Mouse (Mus musculus) adrenal gland, postnatal 36 days (tissue): ENCODE measurements around the gene Slc44a4. TPM values are rescaled to one million over a fixed set of nuclear protein-coding genes. Genes with fewer than 3 reads are reported as not detected.
"Not testable (repeated sequence)": the region's sequence is repeated elsewhere in the genome, so short reads cannot be mapped to it uniquely, and the experiment has no call there.

ENCODE experiments used
- DNase-seq, 2 experiments: peaks; one replicate each; pipeline ENCODE4 v3.0.0; 2021; ENCODE audit warnings: mixed read lengths in 1 of 2
- total RNA-seq, 2 experiments: library from RNA; stranded (reverse); gene quantifications; 2 replicates each; pipeline ENCODE4 v1.2.3; 2021

Slc44a4 gene
- total RNA-seq, 2 experiments from 2014 or later: 0.83 to 1.7 TPM

DNA sequence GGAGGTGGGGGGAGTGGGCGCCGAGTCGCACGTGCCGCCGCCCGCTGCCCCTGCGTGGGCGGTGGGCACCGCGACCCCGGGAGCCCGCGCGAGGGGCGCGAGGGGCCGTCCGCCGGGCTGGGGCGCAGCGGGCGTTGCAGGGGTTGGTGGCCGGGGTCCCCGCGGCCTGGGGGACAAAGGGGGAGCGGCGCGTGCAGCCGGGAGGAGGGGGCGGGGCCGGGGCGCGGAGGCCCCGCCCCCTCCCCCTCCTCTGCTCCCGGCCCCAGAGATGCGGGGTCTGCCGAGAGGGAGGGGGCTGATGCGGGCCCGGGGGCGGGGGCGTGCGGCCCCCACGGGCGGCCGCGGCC is 15.6 kb upstream of the Slc44a4 start:
- peak; percentile 27 to 54 for DNase-seq

DNA sequence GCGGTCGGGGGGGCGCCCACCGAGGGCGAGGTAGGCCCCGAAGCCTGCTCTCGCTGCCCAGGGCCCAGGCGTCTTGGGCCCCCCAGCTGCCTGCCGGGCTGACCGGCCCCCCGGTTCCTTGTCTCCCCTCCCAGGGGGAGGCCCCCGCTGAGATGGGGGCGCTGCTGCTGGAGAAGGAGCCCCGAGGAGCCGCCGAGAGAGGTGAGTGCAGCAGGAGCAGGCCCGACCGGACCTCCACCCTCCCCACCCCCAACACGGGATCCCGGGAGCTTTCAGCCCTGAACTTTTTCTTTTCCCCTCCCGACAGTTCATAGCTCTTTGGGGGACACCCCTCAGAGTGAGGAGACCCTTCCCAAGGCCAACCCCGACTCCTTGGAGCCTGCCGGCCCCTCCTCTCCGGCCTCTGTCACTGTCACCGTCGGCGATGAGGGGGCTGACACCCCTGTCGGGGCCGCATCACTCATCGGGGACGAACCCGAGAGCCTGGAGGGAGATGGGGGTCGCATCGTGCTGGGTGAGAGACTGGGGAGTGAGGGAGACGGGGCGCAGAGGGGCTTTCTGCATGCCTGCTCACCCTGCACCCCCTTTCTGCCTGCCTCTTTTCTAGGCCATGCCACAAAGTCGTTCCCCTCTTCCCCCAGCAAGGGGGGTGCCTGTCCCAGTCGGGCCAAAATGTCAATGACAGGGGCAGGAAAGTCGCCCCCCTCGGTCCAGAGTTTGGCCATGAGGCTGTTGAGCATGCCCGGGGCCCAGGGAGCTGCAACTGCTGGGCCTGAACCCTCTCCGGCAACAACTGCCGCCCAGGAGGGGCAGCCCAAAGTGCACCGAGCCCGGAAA is 15.0 kb upstream of the Slc44a4 start:
- DNase-seq: peak; percentile 55 to 67

DNA sequence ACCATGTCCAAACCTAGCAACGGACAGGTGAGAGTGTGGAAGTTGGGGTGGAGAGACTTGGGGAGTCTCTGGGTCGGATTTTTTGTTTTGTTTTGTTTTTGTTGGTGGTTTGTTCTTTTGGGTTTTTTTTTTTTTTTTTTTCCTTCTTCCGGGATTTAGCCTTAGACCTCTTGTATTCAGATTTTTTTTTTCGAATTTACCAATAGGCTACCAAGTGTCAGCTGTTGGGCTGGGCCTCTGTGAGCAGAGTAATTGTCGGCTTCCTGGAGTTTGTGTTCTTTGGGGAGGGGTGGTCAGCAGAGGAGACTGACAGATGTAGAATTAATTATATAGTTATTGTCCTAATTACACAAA is 14.4 kb upstream of the Slc44a4 start:
- peak; percentile 24 to 46 for DNase-seq

DNA sequence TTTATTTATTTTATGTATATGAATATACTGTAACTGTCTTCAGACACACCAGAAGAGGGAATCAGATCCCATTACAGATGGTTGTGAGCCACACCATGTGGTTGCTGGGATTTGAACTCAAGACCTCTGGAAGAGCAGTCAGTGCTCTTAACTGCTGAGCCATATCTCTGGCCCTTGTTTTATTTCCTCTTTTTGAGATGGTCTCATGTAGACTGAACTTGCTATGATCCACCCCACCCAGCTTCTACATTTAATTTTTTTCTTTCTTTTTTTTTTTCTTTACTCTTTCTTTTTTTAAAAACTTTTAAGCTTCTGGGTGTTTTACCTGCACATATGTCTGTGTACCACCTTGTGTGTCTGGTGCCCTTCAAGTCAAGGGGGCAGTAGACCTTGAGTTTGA is 13.4 kb upstream of the Slc44a4 start:
- DNase-seq: not testable (repeated sequence)

DNA sequence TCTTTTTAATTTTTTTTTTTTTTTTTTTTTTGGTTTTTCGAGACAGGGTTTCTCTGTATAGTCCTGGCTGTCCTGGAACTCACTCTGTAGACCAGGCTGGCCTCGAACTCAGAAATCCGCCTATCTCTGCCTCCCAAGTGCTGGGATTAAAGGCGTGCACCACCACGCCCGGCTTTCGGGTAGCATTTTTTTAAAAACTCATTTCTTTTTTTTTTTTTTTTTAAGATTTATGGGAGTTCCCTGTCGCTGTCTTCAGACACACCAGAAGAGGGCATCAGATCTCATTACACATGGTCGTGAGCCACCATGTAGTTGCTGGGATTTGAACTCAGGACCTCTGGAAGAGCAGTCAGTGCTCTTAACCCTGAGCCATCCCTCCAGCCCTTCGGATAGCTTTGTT is 12.3 kb upstream of the Slc44a4 start:
- not testable (repeated sequence) for DNase-seq

DNA sequence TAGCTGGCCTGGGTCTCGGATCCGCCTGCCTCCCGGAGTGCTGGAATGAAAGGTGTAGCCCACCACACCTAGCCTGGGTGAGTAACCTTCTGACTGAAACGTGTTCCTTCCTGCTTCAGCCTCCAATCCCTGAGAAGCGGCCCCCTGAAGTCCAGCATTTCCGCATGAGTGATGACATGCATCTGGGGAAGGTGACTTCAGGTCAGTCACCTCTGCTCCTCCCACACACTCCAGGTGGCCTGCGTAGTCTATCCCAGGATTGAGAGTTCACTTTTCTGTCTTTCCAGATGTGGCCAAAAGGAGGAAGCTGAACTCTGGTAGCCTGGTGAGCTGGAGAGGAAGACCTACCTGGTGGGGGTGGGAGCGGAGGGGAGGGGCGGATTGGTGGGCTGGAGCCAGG is 11.4 kb upstream of the Slc44a4 start:
- no peak for DNase-seq

DNA sequence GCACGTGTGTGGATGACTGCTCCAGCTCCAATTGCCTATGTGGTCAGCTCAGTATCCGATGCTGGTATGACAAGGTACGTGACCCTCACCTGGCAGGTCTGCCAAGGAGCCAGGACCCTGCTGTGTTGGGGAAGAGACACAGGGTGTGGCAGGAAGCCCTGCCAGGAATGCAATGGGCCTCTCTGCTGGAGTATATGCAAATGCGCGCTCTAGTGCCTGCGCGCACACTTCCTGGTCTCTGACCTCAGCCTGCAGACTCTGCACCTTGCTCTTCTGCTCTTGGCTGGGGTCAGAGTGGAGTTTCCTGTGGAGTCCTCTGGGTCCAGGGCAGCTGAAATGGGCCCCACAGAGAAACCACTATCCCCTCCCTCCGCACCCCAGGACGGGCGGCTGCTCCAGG is 3.3 kb upstream of the Slc44a4 start:
- no peak for DNase-seq

DNA sequence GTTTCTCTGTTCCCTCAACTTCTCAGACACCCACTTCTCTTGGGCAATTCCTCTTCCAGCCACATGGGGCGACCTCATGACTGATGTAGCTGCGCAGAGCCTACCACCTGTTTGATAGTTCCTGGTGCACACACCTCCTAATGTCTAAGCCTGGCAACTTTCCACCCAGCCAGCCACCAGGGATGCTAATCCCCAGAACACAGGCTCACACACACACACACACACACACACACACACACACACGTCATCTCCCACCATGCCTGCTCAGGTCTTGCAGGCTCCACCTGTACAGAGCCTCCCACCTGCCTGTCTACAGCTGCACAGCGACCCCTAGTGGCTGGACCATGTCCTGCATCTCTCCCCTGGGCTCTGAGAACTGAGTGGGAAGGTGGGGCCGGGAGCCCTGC is 2.3 kb upstream of the Slc44a4 start:
- DNase-seq: peak; percentile 80 to 83

DNA sequence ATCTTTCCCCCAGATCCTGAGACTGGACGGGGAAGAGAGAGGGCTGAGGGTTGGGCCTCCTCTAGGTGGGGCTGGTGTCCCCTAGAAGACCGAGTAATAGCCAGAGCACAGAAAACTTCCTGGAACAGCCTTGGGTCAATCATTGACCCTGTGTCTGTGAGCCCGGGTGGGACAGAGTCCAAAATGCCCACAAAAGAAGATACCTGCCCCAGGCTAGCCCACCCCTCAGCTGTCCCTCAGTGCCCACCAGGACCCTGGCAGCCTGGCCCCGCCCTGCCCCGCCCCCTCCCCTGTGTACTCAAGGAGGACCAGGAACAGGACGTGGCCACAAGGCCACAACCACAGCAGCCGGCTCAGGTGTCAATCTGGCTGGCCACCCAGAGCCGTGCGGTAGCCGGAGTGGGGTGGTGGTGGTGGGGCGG is 1.2 kb downstream of the Slc44a4 start:
- peak; percentile 50 to 72 for DNase-seq

DNA sequence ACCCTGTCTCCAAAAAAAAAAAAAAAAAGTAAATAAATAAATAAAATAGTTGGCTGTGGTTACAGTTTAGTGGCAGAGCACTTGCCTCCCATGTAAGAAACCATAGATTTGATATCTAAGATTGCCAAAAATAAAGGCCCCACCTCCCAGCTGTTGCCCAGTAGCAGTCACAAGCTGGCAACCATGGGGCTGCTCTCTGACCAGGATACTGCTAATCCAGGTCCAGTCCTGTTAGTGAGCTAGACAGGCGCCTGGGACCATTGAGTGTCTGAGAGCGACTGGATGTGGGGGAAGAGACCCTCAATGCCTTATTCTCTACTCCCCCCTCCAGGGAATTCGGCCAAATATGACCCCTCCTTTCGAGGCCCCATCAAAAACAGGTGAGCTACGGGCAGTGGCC is 2.0 kb downstream of the Slc44a4 start:
- no peak for DNase-seq

DNA sequence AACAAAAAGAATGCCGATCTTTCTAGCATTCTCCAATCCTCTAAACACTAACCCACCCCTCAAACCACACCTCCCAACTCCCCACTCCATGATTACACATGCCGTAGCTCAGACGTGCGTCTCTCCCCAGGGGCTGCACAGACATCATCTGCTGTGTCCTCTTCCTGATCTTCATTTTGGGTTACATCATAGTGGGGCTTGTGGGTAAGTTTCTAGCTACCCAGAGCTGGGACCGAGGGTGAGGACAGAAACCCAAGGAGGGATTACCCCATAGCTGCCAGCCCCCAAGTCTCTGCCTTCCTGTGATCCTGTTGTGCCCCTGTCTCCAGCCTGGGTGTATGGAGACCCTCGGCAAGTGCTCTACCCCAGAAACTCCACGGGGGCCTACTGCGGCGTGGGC is 2.9 kb downstream of the Slc44a4 start:
- DNase-seq: no peak

DNA sequence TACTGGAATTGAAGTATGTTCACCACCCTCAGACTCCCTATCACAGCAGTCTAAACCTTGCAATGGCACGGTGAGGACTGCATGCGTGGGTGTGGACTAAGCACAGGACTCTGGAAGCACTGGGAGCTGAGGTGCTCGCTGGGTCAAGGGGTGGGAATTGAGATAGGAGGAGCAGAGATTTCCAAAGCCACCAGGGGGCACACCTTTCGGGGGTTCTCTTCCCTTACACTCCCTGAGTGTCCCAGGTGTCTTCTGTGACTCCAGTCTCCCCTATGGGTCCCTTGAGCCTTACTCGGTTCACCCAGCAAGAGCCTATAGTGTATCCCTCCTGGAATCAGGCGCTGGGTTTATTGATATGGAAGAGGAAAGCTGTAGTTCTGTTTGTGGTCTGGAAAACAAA is 8.7 kb downstream of the Slc44a4 start:
- DNase-seq: no peak

DNA sequence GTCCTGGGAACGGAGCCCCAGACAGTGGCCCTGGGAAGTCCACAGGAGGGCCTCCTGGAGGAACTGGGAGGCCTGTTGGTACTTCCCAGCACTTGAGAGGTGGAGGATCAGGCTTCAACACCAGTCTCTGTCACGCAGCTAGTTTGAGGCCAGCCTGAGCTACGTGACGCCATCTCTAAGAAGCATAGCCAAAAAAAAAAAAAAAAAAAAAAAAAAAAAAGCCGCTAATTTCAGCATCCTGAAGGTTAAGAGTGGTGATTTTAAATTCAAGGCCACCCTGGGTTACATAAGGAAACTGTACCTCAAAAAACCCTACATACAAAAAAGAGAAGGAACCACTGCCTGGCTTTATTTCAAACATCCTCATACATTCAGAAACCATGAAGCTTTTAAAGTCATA is 10.0 kb downstream of the Slc44a4 start:
- no peak for DNase-seq

DNA sequence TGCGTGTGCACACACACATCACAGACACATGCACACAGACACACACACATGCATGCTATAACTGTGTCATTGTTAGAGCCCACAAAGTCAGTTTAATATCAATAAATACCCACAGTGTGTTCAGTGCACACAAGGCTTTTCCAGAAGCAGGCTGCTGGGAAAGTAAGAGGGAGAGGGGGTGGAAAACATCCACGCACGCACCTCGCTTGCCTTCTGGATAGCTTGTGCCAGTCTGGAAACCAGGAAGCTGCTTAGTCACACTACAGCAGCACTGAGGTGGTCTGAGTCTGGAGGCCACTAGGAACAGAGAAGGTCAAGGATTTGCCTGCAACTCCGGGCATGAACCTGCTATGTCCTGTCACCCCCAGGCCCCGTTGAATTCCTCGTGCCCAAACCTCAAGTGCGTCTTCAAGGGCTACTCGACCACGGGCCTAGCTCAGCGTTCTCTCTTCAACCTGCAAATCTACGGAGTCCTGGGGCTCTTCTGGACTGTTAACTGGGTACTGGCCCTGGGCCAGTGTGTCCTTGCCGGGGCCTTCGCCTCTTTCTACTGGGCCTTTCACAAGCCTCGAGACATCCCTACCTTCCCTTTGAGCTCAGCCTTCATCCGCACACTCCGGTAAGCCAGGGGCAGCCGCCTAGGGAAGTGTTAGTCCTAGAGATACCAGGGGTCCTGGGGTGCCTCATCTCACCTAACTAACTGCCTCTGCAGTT is 13.2 kb downstream of the Slc44a4 start:
- peak; percentile 47 to 55 for DNase-seq

DNA sequence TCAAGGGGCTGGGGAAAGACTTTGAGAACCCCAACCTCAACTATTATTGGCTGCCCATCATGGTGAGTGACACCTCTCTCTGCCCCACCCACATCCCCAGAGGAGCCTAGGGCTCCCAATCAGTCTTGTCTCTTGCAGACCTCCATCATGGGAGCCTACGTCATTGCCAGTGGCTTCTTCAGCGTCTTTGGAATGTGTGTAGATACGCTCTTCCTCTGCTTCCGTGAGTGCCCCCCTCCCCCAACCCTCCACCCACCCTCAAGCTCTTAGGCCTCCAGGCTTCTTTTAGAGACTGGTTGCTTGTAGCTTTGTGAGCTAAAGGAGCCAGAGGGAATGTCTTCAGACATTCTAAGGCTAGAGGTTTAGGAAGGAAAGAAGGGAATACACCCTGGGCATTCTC is 14.6 kb downstream of the Slc44a4 start:
- no peak for DNase-seq

DNA sequence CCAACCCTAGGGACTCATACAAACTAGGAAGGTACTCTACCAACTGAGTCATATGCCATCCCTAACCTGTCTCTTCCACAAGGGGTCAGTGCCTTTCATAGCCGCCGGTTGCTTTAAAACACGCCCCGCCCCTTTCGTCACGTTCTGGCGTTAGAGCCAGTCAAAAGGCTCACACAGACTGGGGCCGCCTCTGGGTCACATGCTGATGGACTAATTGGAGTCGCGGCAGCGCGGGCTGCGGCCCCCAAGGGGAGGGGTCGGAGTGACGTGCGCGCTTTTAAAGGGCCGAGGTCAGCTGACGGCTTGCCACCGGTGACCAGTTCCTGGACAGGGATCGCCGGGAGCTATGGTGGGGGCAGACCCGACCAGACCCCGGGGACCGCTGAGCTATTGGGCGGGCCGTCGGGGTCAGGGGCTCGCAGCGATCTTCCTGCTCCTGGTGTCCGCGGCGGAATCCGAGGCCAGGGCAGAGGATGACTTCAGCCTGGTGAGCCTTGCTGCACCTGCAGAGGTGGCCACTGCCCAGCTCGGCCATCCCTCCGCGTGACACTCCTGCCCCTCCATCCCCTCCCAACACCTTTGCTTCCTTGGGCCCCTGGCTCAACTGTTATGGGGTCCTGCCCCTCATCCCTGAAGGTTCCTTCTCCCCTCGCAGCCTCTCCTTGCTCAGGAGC is 16.9 kb downstream of the Slc44a4 start, which contains the start of gene Neu1:
Neu1 (plus strand) TSS at position 193 of the 674 bp plus-strand sequence.
- peak; percentile 99 for DNase-seq

DNA sequence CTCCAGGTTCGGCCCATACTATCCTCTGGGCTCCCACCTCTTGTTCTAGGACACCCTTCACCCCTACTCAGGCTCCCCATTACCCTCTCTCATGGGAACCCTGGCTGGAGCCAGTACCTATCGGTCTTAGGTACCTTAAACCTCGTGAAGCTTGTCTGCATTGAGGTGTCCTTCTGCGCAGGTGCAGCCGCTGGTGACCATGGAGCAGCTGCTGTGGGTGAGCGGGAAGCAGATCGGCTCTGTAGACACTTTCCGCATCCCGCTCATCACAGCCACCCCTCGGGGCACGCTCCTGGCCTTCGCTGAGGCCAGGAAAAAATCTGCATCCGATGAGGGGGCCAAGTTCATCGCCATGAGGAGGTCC is 17.5 kb downstream of the Slc44a4 start:
- DNase-seq: peak; percentile 29 to 45

DNA sequence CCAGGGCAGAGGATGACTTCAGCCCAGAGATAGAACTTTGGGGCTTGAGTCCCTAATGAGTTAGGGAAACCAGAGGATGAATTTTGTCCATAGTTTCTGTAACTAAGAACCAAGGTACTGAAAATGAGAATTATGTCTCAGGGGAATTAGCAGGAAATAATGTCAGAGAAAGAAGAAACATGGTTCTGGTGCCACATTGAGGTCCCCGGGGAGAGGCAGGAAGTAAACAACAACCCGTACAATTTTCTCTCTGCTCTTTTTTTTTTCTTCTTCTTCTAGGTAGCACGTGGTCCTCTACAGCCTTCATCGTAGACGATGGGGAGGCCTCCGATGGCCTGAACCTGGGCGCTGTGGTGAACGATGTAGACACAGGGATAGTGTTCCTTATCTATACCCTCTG is 18.0 kb downstream of the Slc44a4 start:
- DNase-seq: no peak

DNA sequence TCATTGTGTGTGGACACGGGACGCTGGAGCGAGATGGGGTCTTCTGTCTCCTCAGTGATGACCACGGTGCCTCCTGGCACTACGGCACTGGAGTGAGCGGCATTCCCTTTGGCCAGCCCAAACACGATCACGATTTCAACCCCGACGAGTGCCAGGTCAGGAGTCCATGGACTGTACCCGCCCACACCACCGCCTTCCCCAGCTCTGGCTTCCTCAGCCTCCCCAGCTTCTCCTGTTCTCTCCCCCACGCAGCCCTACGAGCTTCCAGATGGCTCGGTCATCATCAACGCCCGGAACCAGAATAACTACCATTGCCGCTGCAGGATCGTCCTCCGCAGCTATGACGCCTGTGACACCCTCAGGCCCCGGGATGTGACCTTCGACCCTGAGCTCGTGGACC is 19.8 kb downstream of the Slc44a4 start:
- no peak for DNase-seq

DNA sequence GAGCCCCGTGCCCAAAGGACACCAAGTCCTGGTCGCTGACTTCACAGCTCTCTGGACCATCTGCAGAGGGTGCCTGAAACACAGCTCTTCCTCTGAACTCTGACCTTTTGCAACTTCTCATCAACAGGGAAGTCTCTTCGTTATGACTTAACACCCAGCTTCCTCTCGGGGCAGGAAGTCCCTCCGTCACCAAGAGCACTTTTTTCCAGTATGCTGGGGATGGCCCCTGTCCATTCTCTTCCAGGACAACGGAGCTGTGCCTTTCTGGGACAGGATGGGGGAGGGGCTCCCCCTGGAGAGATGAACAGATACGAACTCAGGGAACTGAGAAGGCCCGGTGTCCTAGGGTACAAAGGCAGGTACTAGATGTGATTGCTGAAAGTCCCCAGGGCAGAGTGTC is 20.6 kb downstream of the Slc44a4 start:
- peak in 1 of 2 experiments; percentile 58 for DNase-seq

DNA sequence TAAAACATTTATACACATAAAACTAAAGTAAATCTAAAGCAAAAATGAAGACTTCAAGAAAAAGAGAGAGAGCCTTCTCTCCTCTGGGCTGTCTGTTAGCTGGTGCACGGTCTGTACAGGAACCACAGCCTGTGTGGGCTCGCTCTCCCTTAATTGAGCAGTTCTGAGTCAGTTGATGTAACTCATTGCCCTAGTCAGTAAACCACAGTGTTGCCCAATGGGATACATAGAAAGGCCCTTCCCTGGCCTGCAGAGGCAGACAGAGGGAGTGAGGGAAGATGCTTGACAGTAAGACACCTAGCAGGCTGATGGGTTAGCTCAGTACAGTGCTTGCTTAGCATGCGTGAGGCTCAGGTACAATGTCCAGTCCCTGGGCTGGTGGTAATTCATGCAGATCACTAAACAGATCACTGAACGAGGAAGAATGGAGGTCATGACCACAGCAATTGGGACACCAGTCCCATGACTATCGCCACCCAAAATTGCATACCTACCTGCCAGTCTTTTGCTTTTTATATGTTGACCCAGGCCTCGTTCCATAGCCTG is 23.8 kb downstream of the Slc44a4 start:
- DNase-seq: no peak

DNA sequence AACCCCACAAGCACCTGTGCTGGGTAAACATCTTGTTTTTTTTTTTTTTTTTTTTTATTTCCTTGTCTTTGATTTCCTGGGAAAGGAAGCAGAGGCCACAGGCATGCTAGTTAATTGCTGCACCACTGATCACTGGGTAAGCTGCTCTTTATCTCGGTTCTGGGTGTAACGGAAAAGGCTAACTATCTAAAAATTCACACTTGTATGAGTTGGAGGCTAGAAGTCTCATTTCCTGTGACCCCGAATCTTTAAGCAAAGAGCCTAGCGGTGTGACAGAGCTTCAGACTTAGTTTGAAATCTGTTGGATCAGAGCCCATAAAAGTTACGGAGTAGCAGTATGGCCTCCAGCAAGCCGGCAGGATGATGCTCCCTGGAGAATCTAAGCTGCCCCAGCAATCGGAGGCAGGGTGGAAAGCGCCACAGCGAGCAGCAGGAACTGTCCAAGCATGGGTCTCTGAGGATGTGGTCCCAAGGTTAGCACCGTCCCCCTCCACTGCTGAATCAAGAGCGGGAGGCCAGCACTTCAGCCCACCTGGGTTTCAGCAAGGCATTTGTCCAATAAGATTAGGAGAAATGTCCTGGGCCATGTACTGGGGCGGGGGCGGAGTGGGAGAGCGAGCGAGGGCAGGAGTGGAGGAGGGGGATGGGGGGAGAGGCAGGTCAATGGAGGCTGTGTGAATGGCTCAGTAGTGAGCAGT is 27.2 kb downstream of the Slc44a4 start:
- DNase-seq: peak in 1 of 2 experiments; percentile 28
